Mouse (Mus musculus): ENCODE data around the gene Foxn3. TPM values are rescaled to one million over a fixed set of nuclear protein-coding genes. Genes with fewer than 3 reads are reported as not detected.

The Foxn3 gene
- polyA plus RNA-seq, 1 experiment from 2014 or later: 94.3 TPM

DNA sequence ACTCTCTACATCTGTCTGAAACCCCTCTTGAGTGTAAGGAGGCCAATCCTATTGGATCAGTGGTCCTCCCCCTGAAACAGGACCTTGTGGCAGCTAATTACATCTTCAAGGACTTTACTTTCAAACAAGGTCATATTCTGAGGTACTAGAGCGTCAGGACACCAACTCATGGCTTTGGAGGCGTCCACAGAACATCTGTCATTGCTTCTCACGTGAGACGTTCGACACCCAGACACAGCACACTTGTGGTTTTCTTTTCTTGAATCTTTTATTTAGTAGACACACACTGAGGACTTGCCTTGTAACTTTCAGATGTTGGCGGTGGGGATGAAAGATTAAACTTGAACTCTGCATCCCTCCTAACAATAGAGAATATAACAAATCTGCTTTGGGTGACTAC lies 265.1 kb downstream of the Foxn3 start:
- H3K9ac ChIP-seq (replicated peaks; ENCODE audit: low read depth): no peak overlapping the region
- DNase-seq (ENCODE audit: low spot score) (no peak), ATAC-seq (no peak)
- TF ChIP-seq CTCF (IDR thresholded peaks at IDR 0.05) (no peak), EP300 (IDR thresholded peaks at IDR 0.05) (no peak)
- H3K4me3 ChIP-seq (ENCODE audit: low read depth, low read length): no peak overlapping the region
- no peak overlapping the region for H3K27ac ChIP-seq (ENCODE audit: low read length)
- no peaks in the 10 kb centered on the region for H3K36me3 ChIP-seq (ENCODE audit: insufficient read depth, low read length)
- H3K4me1 ChIP-seq (ENCODE audit: insufficient read depth, low read depth, low read length): no peaks in the 10 kb centered on the region
- H3K4me2 ChIP-seq (replicated peaks; ENCODE audit: low read depth, low read length): no peak overlapping the region
- WGBS: 80% methylated on average over 6 of the region's 6 CpGs
- H3K9me3 ChIP-seq (ENCODE audit: low read length): no peaks in the 10 kb centered on the region
- H3K27me3 ChIP-seq (replicated peaks; ENCODE audit: insufficient read depth, low read length): no peaks in the 10 kb centered on the region

DNA sequence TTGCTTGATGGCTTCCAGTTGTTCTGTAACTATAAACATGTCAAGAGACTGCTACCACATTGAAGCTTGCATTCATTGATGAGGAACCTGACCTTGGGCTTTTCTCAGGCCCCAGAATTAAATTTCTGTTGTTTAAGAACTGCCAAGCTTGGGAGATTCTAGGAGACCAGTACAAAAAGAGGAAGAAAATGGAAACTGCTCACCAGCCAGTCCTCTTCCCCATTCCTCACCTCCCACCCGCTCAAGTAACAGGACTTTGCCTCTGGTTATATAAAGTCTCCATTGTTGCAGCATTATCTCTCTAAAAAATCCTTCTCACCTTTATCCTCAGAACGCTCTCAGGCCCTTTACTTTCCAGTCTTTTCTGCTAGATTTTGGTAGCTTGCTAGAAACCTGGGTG lies 265.6 kb downstream of the Foxn3 start:
- TF ChIP-seq EP300 (IDR thresholded peaks at IDR 0.05) (no peak), CTCF (IDR thresholded peaks at IDR 0.05) (no peak)
- DNase-seq (ENCODE audit: low spot score): no peak
- no peak for ATAC-seq
- no peak overlapping the region for H3K9ac ChIP-seq (replicated peaks; ENCODE audit: low read depth)
- no peak overlapping the region for H3K4me3 ChIP-seq (ENCODE audit: low read depth, low read length)
- WGBS: 66% methylated on average over 2 of the region's 2 CpGs
- no peaks in the 10 kb centered on the region for H3K36me3 ChIP-seq (ENCODE audit: insufficient read depth, low read length)
- H3K27ac ChIP-seq (ENCODE audit: low read length): no peak overlapping the region
- H3K4me2 ChIP-seq (replicated peaks; ENCODE audit: low read depth, low read length): no peak overlapping the region
- H3K4me1 ChIP-seq (ENCODE audit: insufficient read depth, low read depth, low read length): 0 out of 2 replicates have a peak, but pooled peaks cover 3% of the 10 kb centered on the region
- no peaks in the 10 kb centered on the region for H3K9me3 ChIP-seq (ENCODE audit: low read length)
- no peaks in the 10 kb centered on the region for H3K27me3 ChIP-seq (replicated peaks; ENCODE audit: insufficient read depth, low read length)

DNA sequence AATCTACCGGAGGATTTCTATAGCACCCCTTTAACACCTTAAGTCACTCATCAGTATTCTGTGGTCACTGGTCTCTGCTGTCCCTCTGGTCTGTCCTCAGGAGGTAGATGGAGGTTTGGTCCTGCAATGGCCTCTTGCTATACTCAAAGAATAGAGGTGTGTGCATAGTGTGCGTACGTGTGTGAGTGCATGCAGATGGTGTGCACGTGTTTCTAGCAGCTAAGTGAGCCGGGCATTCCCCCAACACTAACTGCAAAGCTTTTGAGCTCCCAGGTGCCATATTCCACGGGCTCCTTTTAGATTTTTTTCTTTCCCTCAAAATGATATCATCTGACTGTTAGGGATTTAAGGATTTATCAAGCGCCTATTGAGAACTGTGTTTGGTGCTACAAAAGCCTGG lies 269.9 kb downstream of the Foxn3 start:
- ATAC-seq (no peak), DNase-seq (ENCODE audit: low spot score) (no peak)
- no peak for TF ChIP-seq CTCF (IDR thresholded peaks at IDR 0.05)
- no peak for TF ChIP-seq EP300 (IDR thresholded peaks at IDR 0.05)
- H3K9ac ChIP-seq (replicated peaks; ENCODE audit: low read depth): no peak overlapping the region
- no peaks in the 10 kb centered on the region for H3K27me3 ChIP-seq (replicated peaks; ENCODE audit: insufficient read depth, low read length)
- 68% methylated on average over 7 of the region's 7 CpGs for WGBS
- H3K4me2 ChIP-seq (replicated peaks; ENCODE audit: low read depth, low read length): no peak overlapping the region
- no peak overlapping the region for H3K4me3 ChIP-seq (ENCODE audit: low read depth, low read length)
- 0 out of 2 replicates have a peak, but pooled peaks cover 6% of the 10 kb centered on the region for H3K36me3 ChIP-seq (ENCODE audit: insufficient read depth, low read length)
- no peaks in the 10 kb centered on the region for H3K9me3 ChIP-seq (ENCODE audit: low read length)
- H3K27ac ChIP-seq (ENCODE audit: low read length): no peak overlapping the region
- H3K4me1 ChIP-seq (ENCODE audit: insufficient read depth, low read depth, low read length): 0 out of 2 replicates have a peak, but pooled peaks cover 6% of the 10 kb centered on the region

DNA sequence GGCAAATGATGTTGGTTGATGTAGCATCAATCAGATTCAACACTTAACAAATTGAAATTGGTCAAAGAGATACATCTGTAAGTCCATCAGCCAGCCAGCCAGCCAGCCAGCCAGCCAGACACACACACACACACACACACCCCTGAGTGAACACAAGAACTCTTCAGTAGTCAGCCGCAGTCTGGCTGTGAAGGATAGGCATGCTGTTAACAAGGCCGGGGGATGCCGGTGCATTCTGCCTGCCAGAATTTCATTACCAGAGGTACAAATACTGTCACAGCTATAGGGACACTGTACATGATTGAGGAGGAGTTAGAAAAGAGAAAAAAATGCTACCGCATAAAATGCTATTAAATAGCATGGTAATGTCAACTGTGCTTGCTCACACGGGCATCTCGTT lies 271.2 kb downstream of the Foxn3 start:
- no peak for DNase-seq (ENCODE audit: low spot score)
- WGBS: 62% methylated on average over 6 of the region's 6 CpGs
- ATAC-seq: no peak

DNA sequence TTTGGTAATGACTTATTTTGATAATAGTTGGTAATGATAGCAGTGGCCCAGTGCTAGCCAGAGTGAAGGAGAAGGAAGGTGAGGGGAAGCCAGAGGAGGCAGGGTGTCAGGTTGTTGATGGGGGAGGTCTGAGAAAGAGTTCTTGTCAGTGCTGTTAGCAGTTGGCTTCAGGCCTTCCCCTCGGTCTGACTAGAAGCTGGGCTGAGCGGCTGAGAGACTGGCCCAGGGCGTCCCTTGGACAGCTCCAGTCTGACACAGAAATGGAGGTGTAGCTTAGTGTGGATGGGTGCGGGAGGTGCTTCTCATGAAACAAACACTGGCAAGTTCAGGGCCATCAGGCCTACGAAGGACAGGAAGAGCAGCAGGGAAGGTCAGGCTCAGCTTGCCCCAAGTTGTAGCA lies 276.3 kb downstream of the Foxn3 start:
- Histone ChIP-seq H3K27me3 (replicated peaks; ENCODE audit: insufficient read depth, low read length) (no peaks in the 10 kb centered on the region), H3K36me3 (ENCODE audit: insufficient read depth, low read length) (0 out of 2 replicates have a peak, but pooled peaks cover 6% of the 10 kb centered on the region), H3K9me3 (ENCODE audit: low read length) (no peaks in the 10 kb centered on the region), H3K4me3 (ENCODE audit: low read depth, low read length) (no peak overlapping the region), H3K4me2 (replicated peaks; ENCODE audit: low read depth, low read length) (no peak overlapping the region), H3K27ac (ENCODE audit: low read length) (no peak overlapping the region), H3K9ac (replicated peaks; ENCODE audit: low read depth) (no peak overlapping the region), H3K4me1 (ENCODE audit: insufficient read depth, low read depth, low read length) (peaks cover 17% of the 10 kb centered on the region; the same call in 1 of the 2 replicates)
- ATAC-seq (no peak), DNase-seq (ENCODE audit: low spot score) (no peak)
- WGBS: 68% methylated on average over 5 of the region's 5 CpGs
- TF ChIP-seq CTCF (IDR thresholded peaks at IDR 0.05) (no peak), EP300 (IDR thresholded peaks at IDR 0.05) (no peak)

More for the DNA sequence above, 271.2 kb downstream of the Foxn3 start:
- no peak for TF ChIP-seq CTCF (IDR thresholded peaks at IDR 0.05)
- TF ChIP-seq EP300 (IDR thresholded peaks at IDR 0.05): no peak
- Histone ChIP-seq H3K4me3 (ENCODE audit: low read depth, low read length) (no peak overlapping the region), H3K27ac (ENCODE audit: low read length) (no peak overlapping the region), H3K4me1 (ENCODE audit: insufficient read depth, low read depth, low read length) (0 out of 2 replicates have a peak, but pooled peaks cover 6% of the 10 kb centered on the region), H3K4me2 (replicated peaks; ENCODE audit: low read depth, low read length) (no peak overlapping the region), H3K9ac (replicated peaks; ENCODE audit: low read depth) (no peak overlapping the region), H3K27me3 (replicated peaks; ENCODE audit: insufficient read depth, low read length) (no peaks in the 10 kb centered on the region), H3K36me3 (ENCODE audit: insufficient read depth, low read length) (0 out of 2 replicates have a peak, but pooled peaks cover 6% of the 10 kb centered on the region), H3K9me3 (ENCODE audit: low read length) (no peaks in the 10 kb centered on the region)

DNA sequence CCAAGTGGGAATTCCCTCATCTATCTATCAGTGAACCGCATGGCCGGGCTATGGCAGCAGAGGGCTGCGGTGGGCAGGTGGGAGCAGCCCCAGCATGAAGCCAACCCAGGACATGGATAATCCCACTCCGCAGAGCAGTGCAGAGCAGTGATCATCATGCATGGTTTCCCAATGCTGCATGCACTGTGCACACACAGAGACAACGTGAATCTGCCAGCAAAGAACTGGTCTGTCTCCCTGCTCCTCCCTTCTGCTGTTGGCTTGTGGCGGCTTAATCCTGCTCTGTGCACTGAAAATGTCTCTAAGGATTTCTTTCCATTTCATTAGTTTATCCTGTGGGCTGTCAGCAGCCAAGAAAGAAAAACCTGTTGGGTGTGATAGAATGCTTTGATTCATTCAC lies 276.7 kb downstream of the Foxn3 start:
- Histone ChIP-seq H3K9me3 (ENCODE audit: low read length) (no peaks in the 10 kb centered on the region), H3K36me3 (ENCODE audit: insufficient read depth, low read length) (0 out of 2 replicates have a peak, but pooled peaks cover 6% of the 10 kb centered on the region), H3K27me3 (replicated peaks; ENCODE audit: insufficient read depth, low read length) (no peaks in the 10 kb centered on the region), H3K4me2 (replicated peaks; ENCODE audit: low read depth, low read length) (no peak overlapping the region), H3K4me3 (ENCODE audit: low read depth, low read length) (no peak overlapping the region), H3K27ac (ENCODE audit: low read length) (no peak overlapping the region), H3K9ac (replicated peaks; ENCODE audit: low read depth) (no peak overlapping the region), H3K4me1 (ENCODE audit: insufficient read depth, low read depth, low read length) (peaks cover 17% of the 10 kb centered on the region; the same call in 1 of the 2 replicates)
- ATAC-seq: no peak
- 93% methylated on average over 6 of the region's 6 CpGs for WGBS
- no peak for DNase-seq (ENCODE audit: low spot score)
- TF ChIP-seq EP300 (IDR thresholded peaks at IDR 0.05) (no peak), CTCF (IDR thresholded peaks at IDR 0.05) (no peak)

DNA sequence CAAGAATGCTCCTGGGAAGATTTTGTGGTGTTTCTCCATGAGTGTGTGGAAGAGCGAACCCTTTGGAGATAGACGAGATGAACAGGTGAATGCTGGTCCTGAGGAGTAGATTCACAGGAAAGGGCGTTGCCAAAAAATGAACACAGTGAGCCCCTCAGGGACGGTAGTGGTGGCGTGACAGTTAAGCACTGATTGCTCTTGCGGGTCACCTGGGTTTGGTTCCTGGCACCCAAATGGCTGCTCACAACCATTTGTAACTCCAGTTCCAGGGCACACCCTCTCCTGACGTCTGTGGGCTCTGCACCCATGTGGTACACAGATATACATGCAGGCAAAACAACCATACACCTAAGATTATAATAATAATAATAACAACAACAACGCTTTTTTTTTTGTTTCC lies 277.7 kb downstream of the Foxn3 start:
- no peak overlapping the region for H3K4me3 ChIP-seq (ENCODE audit: low read depth, low read length)
- H3K4me1 ChIP-seq (ENCODE audit: insufficient read depth, low read depth, low read length): peaks cover 17% of the 10 kb centered on the region; the same call in 1 of the 2 replicates
- WGBS: 80% methylated on average over 8 of the region's 8 CpGs
- H3K4me2 ChIP-seq (replicated peaks; ENCODE audit: low read depth, low read length): no peak overlapping the region
- H3K36me3 ChIP-seq (ENCODE audit: insufficient read depth, low read length): 0 out of 2 replicates have a peak, but pooled peaks cover 6% of the 10 kb centered on the region
- no peaks in the 10 kb centered on the region for H3K9me3 ChIP-seq (ENCODE audit: low read length)
- TF ChIP-seq EP300 (IDR thresholded peaks at IDR 0.05): no peak
- no peak for TF ChIP-seq CTCF (IDR thresholded peaks at IDR 0.05)
- DNase-seq (ENCODE audit: low spot score) (no peak), ATAC-seq (no peak)
- no peak overlapping the region for H3K27ac ChIP-seq (ENCODE audit: low read length)
- no peak overlapping the region for H3K9ac ChIP-seq (replicated peaks; ENCODE audit: low read depth)
- H3K27me3 ChIP-seq (replicated peaks; ENCODE audit: insufficient read depth, low read length): no peaks in the 10 kb centered on the region
